Mouse (Mus musculus) ovary, adult 18-20 months (tissue): ENCODE data around the gene Zbtb44.
A peak's percentile ranks its signal among the peaks of the same experiment; 100 is the strongest.

Experiments used
- DNase-seq: peaks from one replicate; pipeline ENCODE4 v3.0.0; 2022; ENCODE audit warnings: low spot score, mixed read lengths

Zbtb44 gene

DNA sequence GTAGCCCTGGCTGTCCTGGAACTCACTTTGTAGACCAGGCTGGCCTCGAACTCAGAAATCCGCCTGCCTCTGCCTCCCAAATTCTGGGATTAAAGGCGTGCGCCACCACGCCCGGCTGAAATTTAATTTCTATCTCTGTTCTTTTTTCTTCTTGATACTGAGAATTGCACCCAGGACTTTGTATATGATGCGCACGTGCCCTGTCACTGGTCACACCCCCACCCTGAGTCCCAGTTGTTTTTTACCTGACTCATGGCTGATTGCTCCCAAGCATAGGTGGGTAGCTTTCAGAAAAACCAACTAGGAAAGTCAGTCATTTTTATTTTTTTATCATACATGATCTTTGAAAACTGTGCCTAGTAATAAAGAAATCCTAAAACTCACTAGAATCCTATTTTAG is 40.3 kb downstream of the Zbtb44 start:
- DNase-seq = no peak

DNA sequence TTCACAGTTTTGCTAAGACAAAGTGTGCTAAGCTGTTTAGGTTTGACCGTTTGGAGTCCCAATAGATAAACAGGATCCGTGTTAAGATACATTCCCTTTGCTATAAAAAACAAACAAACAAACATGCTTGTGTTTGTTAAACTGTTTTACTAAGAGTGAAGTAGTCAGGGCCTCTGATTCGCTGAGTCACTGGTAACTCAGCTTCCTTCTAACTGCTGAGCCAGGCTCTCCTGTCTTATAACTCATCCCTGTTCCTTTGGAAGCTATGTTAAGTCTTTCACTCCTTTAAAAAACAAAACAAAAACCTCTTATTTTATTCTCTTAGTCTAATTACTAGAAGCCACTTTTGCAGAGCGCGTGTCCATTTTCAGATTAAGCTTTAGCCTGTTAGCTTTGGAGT is 41.8 kb downstream of the Zbtb44 start:
- DNase-seq = no peak

DNA sequence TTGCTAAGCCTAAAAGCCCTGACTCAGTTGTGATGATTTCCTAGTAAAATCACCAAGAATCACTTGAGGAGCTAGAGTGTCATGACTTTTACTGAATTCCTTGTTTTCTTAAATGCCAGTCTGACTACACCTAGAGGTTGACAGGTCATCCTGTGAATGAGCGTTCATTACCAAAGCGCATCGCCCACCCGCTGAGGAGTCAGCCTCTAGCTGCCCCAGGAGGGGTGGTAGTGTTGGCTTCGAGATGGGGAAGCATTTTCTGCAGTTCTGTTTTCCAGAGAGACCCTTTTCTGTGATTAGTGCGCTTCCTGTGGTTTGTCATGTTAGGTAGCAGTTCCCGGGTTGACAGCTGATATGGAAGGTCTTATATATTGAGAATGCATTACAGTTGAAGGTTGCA is 43.4 kb downstream of the Zbtb44 start:
- DNase-seq = no peak

- DNase-seq = no peak
Measured at GRCm38 (mm10) chr9:31074836-31075235, 44.4 kb downstream of the Zbtb44 start.

DNA sequence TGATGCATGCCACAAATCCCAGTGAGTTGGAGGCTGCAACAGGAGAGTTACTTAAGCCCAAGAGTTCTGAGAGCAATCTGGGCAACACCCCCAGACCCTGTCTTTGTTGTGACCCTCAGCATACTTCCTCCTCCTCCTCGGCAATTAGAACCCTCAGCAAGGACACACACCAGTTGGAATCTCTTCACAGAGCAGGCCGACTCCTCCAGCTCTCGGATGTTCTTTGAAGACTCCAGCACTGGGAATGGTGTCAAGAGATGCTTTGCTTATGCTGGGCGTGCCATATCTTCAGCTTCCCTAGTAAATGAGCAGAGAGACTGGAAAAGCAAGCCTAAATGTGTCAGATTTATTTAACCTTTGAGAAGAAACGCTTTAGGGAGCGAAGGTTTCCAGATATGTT is 50.3 kb downstream of the Zbtb44 start:
- peak; percentile 29 for DNase-seq

GRCm38 (mm10) chr9:31082054-31082666 is 51.7 kb downstream of the Zbtb44 start:
- peak; percentile 21 for DNase-seq

DNA sequence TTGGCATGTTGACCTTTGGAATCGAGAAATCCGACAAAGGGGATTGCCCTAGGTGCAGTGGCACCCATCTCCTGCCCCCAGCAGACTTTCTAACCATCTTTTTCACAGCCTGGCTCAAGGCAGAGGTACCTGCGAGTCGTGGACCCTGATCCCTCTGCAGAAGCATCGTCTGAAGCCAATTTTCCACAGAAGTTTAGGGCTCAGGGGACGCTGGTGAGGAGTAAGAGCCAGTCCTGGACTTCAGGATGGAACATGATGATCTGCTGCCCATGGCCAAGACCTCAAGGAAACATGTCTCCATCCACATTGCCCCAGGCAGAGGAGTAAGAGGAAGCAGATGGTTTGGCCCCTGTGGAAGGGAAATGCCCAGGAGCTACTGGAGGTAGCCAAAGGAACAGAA is 52.3 kb downstream of the Zbtb44 start:
- no peak for DNase-seq

DNA sequence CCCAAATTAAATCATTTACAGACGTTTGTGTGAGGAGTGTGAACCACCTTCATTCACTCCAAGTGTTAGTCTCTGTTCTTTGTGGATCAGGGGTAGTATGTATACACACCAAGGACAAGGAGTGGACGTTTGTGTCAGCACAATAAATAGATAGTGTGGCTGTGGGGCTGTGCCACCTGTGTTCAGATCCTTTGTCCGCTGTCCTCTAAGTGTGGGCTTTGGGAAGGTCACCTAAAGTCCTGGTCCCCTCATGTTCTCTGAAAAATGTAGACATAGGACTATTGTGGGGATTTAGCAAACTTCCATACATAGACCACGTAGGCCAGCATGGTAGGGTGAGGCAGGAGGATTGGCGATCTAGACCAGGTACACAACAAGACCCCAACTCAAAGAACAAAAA is 55.1 kb downstream of the Zbtb44 start:
- no peak for DNase-seq

DNA sequence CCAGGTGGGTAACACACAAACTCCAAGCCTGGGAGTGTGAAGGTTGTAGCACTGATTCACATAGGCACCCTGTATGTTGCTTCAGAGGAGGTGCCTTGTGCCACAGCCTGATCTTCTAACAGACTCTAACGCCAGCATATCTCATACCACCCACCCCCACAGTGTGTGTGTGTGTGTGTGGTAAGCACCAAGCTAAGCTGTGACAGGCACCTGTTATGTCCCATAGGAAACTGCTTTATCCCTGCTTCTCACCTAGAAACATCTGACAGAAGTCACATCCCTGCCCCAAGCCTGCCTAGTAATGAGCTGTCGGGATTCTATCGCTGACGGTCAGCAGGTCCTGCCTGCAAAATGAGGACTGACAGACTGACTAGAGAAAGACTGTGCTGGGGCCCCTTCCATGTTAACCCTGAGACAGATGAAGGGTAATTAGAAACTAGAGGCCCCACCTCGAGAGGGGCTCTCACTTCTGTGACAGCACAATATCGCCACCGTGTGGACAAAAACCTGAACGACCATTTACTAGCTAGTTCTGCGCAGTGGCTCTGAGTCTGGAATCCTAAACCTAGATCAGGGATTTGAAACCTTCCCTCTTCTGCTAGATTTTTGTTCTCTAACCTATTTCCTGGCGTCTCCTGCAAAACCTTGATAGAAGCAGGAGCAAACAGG is 55.8 kb downstream of the Zbtb44 start:
- no peak for DNase-seq

DNA sequence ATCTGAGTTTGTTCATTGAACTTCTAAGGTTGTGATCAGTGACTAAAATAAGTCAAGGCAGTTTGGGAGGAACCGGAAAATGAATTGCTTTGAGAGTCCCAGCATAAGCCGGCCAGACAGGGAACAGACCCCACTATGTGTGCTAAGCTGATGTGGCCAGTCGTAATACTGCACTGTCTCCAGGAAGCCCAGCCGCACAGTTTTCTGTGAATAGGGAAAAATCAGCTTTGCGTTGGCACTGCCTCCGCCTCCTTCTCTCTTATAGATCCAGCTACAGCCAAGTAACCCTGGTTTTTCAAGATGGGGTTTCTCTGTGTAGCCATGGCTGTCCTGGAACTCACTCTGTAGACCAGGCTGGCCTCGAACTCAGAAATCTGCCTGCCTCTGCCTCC is 56.3 kb downstream of the Zbtb44 start:
- no peak for DNase-seq

GRCm38 (mm10) chr9:31087466-31087865 is 57.0 kb downstream of the Zbtb44 start:
- DNase-seq = no peak

DNA sequence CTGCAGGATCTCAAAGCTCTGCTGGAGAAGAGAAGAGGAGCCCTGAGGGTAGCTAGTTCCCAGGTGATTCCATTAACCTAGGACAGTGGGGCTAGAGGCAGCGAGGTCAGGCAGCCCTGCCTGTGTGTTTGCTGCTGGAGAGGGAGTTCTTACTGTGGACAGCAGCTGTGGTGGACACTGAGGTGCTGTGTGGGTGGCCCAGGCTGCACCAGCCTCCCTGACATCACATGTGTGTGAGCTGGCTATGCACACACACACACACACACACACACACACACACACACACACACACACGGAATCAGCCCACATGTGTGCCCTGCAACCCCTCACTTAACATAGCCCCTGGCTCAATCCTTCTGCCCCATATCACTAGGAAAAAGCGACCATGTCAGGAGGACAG is 57.7 kb downstream of the Zbtb44 start:
- no peak for DNase-seq

GRCm38 (mm10) chr9:31088883-31089282 is 58.4 kb downstream of the Zbtb44 start:
- no peak for DNase-seq

GRCm38 (mm10) chr9:31089541-31089940 is 59.1 kb downstream of the Zbtb44 start:
- no peak for DNase-seq

GRCm38 (mm10) chr9:31090081-31091023 is 59.9 kb downstream of the Zbtb44 start:
- DNase-seq = no peak

GRCm38 (mm10) chr9:31091162-31091581 is 60.7 kb downstream of the Zbtb44 start:
- no peak for DNase-seq

DNA sequence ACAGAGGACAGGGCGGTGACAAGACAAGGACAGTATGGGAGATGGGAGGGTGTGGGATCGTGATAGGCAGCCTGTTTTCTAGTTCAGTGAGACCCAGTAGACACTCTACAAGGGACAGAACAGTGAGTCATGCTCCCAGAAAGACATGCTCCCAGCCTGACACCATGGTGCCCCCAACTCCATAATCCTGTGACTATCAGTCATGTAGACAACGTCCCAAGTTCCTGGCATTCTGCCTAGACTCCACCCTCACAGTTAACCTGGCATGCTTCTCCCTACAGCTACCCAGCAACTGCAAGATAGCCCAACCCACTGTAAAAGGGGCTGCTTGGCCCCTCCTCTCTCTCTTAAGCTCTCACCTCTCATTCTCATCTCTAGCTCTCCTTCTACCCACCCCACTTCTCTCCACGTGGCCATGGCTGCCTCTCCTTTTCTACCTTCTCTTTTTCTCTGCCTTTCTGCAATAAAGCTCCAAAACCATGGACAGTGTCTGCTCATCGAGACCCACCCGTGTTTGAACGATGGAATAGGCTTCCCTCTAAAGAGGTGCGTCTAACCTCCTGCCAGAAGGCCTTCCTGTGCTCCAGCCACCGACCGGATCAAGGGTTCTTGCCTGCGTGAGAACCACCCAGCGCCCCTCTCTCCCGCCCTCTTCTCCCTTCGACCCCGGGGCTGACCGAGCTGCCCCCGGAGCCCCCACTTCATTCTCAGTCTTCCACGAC is 61.8 kb downstream of the Zbtb44 start:
- no peak for DNase-seq

- DNase-seq = no peak
Measured at GRCm38 (mm10) chr9:31092833-31093195, 62.4 kb downstream of the Zbtb44 start.

GRCm38 (mm10) chr9:31097088-31098082 is 66.9 kb downstream of the Zbtb44 start:
- no peak for DNase-seq

DNA sequence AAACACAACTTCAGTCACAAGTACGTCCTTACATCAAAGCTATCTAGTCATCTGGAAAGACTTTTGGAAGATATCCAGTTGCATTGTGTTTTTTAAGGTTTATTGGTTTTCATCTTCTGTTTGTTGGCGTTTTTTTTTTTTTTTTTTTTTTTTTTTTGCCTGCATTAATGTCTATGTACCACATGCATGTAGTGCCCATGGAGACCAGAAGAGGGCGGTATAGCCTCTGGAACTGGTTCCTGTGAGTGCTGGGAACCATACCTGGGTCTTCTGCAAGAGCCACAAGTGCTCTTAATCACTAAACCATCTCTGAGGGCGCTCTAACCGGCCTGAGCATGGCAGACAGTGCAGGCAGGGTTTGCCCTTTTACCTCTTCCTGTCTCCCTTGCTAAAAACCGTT is 67.7 kb downstream of the Zbtb44 start:
- DNase-seq = no peak

- DNase-seq = no peak
Measured at GRCm38 (mm10) chr9:31108464-31108863, 78.0 kb downstream of the Zbtb44 start.
